Mouse (Mus musculus) liver (tissue): ENCODE data around the gene Pdzd2.

ENCODE experiments used
- DNase-seq: peaks from one replicate; pipeline ENCODE4 v3.0.0-alpha.2; 2020; ENCODE audit warnings: mixed read lengths

Gene Pdzd2

GRCm38 (mm10) chr15:12425049-12425627 lies 314.6 kb downstream of the Pdzd2 start:
- DNase-seq: no peak

- no peak for DNase-seq
These were observed 315.5 kb downstream of the Pdzd2 start for GRCm38 (mm10) chr15:12424187-12424586.

GRCm38 (mm10) chr15:12420915-12421314 lies 318.8 kb downstream of the Pdzd2 start:
- DNase-seq: no peak

GRCm38 (mm10) chr15:12420376-12420775 lies 319.3 kb downstream of the Pdzd2 start:
- DNase-seq: no peak

GRCm38 (mm10) chr15:12419446-12419845 lies 320.3 kb downstream of the Pdzd2 start:
- no peak for DNase-seq

GRCm38 (mm10) chr15:12415536-12416200 lies 324.1 kb downstream of the Pdzd2 start:
- no peak for DNase-seq

- no peak for DNase-seq
These were observed 325.0 kb downstream of the Pdzd2 start for GRCm38 (mm10) chr15:12414696-12415095.

- DNase-seq: no peak
These were observed 331.5 kb downstream of the Pdzd2 start for GRCm38 (mm10) chr15:12408205-12408604.

GRCm38 (mm10) chr15:12405592-12405991 lies 334.1 kb downstream of the Pdzd2 start:
- no peak for DNase-seq

- DNase-seq: no peak
These were observed 342.7 kb downstream of the Pdzd2 start for GRCm38 (mm10) chr15:12397032-12397431.

- DNase-seq: no peak
These were observed 345.0 kb downstream of the Pdzd2 start for GRCm38 (mm10) chr15:12394758-12395157.

- no peak for DNase-seq
These were observed 350.8 kb downstream of the Pdzd2 start for GRCm38 (mm10) chr15:12388726-12389489.

GRCm38 (mm10) chr15:12384679-12385078 lies 355.0 kb downstream of the Pdzd2 start:
- DNase-seq: no peak

GRCm38 (mm10) chr15:12380548-12380947 lies 359.2 kb downstream of the Pdzd2 start:
- peak; percentile 70 for DNase-seq

- no peak for DNase-seq
These were observed 359.7 kb downstream of the Pdzd2 start for GRCm38 (mm10) chr15:12380057-12380456.

- no peak for DNase-seq
These were observed 361.9 kb downstream of the Pdzd2 start for GRCm38 (mm10) chr15:12377800-12378199.

- DNase-seq: no peak
These were observed 363.1 kb downstream of the Pdzd2 start for GRCm38 (mm10) chr15:12376491-12377069.

- DNase-seq: peak; percentile 93
These were observed 363.9 kb downstream of the Pdzd2 start for GRCm38 (mm10) chr15:12375641-12376311.

GRCm38 (mm10) chr15:12374916-12375315 lies 364.8 kb downstream of the Pdzd2 start:
- DNase-seq: peak; percentile 24

- no peak for DNase-seq
These were observed 365.8 kb downstream of the Pdzd2 start for GRCm38 (mm10) chr15:12373918-12374317.

- no peak for DNase-seq
These were observed 366.2 kb downstream of the Pdzd2 start for GRCm38 (mm10) chr15:12373496-12373895.

GRCm38 (mm10) chr15:12371183-12371582 lies 368.5 kb downstream of the Pdzd2 start:
- peak; percentile 72 for DNase-seq

- DNase-seq: no peak
These were observed 369.6 kb downstream of the Pdzd2 start for GRCm38 (mm10) chr15:12370096-12370495.
